Mouse (Mus musculus): ENCODE results near the gene Rubcn.

GRCm38 (mm10) chr16:32896126-32896525, 18.6 kb upstream of the Rubcn start:
- TF ChIP-seq CTCF (IDR thresholded peaks at IDR 0.05; ENCODE audit: control insufficient read depth, insufficient read depth, insufficient read length), result no peak
- no peak for TF ChIP-seq MYOG (IDR thresholded peaks at IDR 0.05; ENCODE audit: control insufficient read depth, extremely low read depth, insufficient read length)
- TF ChIP-seq USF1 (IDR thresholded peaks at IDR 0.05; ENCODE audit: low read depth), result no peak
- no peak for TF ChIP-seq MAX (IDR thresholded peaks at IDR 0.05)
